Mouse (Mus musculus) bone marrow, adult 2 months (tissue): ENCODE results near the gene Tmbim1. TPM values are rescaled to one million over a fixed set of nuclear protein-coding genes. Genes with fewer than 3 reads are reported as not detected.
A peak's percentile ranks its signal among the peaks of the same experiment; 100 is the strongest.

Experiments used
- H3K27ac ChIP-seq: fragments of 200-500 bp; 2 replicates; pipeline ENCODE4 v1.5.1; 2012; ENCODE audit warnings: low read depth, mild to moderate bottlenecking, control low read depth, inconsistent platforms, low read length; ENCODE audit not compliant: control insufficient read depth, poor library complexity, insufficient read depth
- H3K4me1 ChIP-seq: fragments of 200-500 bp; 2 replicates; pipeline ENCODE4 v1.6.1; 2011; ENCODE audit warnings: low read length; ENCODE audit not compliant: control insufficient read depth, insufficient read depth
- H3K4me3 ChIP-seq: fragments of 200-500 bp; replicated peaks from 2 replicates; pipeline ENCODE3; 2011; ENCODE audit warnings: mild to moderate bottlenecking, low read depth, low read length, control low read depth; ENCODE audit not compliant: control insufficient read depth
- CTCF ChIP-seq: fragments of 200-500 bp; IDR thresholded peaks from 2 replicates; pipeline ENCODE4 v1.5.1; 2011; ENCODE audit warnings: low read length, control low read depth; ENCODE audit not compliant: control insufficient read depth, insufficient read depth
- POLR2A ChIP-seq: fragments of 200-500 bp; IDR thresholded peaks from 2 replicates; pipeline ENCODE4 v1.6.1; 2011; ENCODE audit warnings: low read depth, mild to moderate bottlenecking, control low read depth, low read length, borderline replicate concordance; ENCODE audit not compliant: control insufficient read depth
- WGBS: fragments of 180-500 bp; shearing (Covaris S2); methylation state at CpG from one replicate; pipeline ENCODE4 v1.1.7; 2018; 5-methylcytosine and 5-hydroxymethylcytosine counted together
- polyA plus RNA-seq: library from polyadenylated mRNA; stranded (reverse); fragments of >200 nt; gene quantifications from 2 replicates; pipeline ENCODE4 v1.2.4, GENCODE M21; 2011; ENCODE audit warnings: low replicate concordance; ENCODE audit not compliant: missing spikeins, insufficient read depth, insufficient read length

Gene Tmbim1
- polyA plus RNA-seq, 1 experiment, result 15.6 TPM

DNA sequence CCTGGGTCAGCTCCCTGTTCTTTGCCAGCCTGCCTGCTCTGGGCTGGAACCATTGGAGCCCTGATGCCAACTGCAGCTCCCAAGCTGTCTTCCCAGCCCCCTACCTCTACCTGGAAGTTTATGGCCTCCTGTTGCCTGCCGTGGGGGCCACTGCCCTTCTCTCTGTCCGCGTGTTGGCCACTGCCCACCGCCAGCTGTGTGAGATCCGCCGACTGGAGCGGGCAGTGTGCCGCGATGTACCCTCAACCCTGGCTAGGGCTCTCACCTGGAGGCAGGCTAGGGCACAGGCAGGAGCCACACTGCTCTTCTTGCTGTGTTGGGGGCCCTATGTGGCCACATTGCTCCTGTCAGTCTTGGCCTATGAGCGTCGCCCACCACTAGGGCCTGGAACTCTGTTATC, 26.4 kb downstream of the Tmbim1 start:
- 91% methylated on average over 11 of the region's 11 CpGs for WGBS
- no peak overlapping the region for H3K27ac ChIP-seq
- H3K4me1 ChIP-seq, result no peaks in the 10 kb centered on the region
- TF ChIP-seq POLR2A, result no peak
- TF ChIP-seq CTCF, result no peak
- H3K4me3 ChIP-seq, result no peak overlapping the region

GRCm38 (mm10) chr1:74278538-74278937, 26.9 kb downstream of the Tmbim1 start, which contains the start of gene Gpbar1:
Gene Gpbar1 (plus strand): TSS chr1:74278550.
- no peak within 1 kb of the TSS for H3K27ac ChIP-seq
- TF ChIP-seq POLR2A, result 0 out of 2 replicates have a peak, but pooled peaks have one; percentile 8
- TF ChIP-seq CTCF, result no peak
- H3K4me3 ChIP-seq, result no peak within 1 kb of the TSS
- no peaks in the 10 kb centered on the region for H3K4me1 ChIP-seq
- WGBS, result 87% methylated on average over 10 of the region's 10 CpGs

DNA sequence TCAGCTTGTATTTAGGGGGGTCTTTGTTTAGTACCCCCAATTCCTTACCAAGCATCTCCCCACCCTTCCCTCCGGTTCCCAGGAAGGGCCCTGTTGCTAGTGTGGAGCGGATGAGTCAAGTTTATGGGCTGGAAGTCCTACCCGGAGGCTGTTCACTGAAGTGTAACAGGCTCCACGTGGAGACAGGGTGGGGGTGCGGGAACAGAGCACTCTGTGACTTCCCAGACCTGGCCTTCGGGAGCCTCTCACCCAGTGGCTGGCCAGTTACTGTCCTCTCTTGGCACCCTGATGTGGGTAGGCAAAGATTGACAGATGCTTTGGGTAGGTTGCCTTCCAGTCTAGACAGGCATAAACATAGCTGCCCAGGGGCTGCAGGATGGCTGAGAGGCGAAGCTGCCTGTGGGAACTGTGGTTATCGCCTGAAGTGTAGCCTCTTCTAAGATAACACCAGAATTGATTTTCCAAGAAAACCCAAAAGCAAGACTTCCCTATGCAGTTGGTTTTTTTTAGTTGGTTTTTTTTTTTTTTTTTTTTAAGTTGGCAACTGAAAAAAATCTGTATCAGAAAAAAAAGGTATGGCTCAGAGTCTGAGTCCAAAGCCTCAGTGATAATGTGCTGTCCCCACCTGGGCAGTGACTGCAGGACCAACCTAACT, 27.4 kb downstream of the Tmbim1 start:
- TF ChIP-seq CTCF, result no peak
- no peak for TF ChIP-seq POLR2A
- WGBS, result 74% methylated on average over 8 of the region's 8 CpGs
- no peaks in the 10 kb centered on the region for H3K4me1 ChIP-seq

DNA sequence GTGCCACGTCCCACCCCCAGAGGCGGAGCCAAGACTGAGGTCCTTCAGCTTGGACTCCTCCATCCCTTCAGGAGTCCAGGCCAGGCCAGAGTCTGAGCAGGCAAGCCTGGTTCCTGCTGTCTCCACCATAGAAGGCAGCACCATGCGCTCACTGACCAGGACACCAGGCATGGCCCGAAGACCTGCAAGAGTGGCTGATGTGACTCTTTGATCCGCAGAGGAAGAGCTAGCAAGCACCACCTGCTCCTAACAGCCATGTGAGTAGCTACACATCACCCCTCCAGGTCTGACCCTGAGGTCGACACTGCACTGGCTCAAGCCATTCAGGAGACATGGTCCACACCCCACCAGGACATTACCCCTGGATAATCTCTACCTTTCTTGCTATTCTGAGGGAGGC, 28.4 kb downstream of the Tmbim1 start:
- no peaks in the 10 kb centered on the region for H3K4me1 ChIP-seq
- H3K27ac ChIP-seq, result no peak overlapping the region
- TF ChIP-seq CTCF (no peak), POLR2A (no peak)
- WGBS, result 73% methylated on average over 6 of the region's 6 CpGs
- H3K4me3 ChIP-seq, result no peak overlapping the region

More for the DNA sequence above, 27.4 kb downstream of the Tmbim1 start:
- H3K4me3 ChIP-seq, result no peak overlapping the region
- no peak overlapping the region for H3K27ac ChIP-seq

DNA sequence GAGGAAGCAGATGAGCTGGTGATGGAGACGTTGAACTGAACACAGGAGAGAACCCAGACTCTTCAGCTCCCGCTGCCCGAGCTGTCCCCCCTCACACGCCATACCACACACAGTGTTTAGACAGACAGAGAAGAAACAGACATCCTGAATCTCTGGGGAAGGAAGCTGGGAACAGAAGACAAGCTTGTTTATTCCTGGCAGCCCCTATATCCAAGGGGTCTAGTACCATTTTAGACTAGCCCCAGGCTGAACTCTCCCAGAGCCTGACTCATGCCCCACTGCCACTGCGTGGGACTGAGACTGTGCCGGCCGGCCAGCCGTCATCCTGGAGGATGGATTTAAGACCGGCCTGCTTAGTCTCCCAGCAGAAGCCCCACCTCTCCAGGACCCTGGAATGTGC, 30.4 kb downstream of the Tmbim1 start:
- Histone ChIP-seq H3K27ac (no peak overlapping the region), H3K4me1 (no peaks in the 10 kb centered on the region), H3K4me3 (no peak overlapping the region)
- TF ChIP-seq CTCF (no peak), POLR2A (no peak)
- whole genome bisulfite sequencing, result 17% methylated on average over 9 of the region's 9 CpGs

GRCm38 (mm10) chr1:74271659-74272058, 33.8 kb downstream of the Tmbim1 start:
- Histone ChIP-seq H3K4me1 (no peaks in the 10 kb centered on the region), H3K27ac (no peak overlapping the region)
- WGBS, result 77% methylated on average over 4 of the region's 4 CpGs

GRCm38 (mm10) chr1:74268750-74269149, 36.7 kb downstream of the Tmbim1 start:
- H3K4me1 ChIP-seq, result no peaks in the 10 kb centered on the region
- H3K27ac ChIP-seq, result no peak overlapping the region
- no peak for TF ChIP-seq POLR2A
- no peak for TF ChIP-seq CTCF
- 78% methylated on average over 8 of the region's 8 CpGs for WGBS
- no peak overlapping the region for H3K4me3 ChIP-seq

More at GRCm38 (mm10) chr1:74271659-74272058, 33.8 kb downstream of the Tmbim1 start:
- no peak for TF ChIP-seq POLR2A
- no peak for TF ChIP-seq CTCF
- H3K4me3 ChIP-seq, result no peak overlapping the region

DNA sequence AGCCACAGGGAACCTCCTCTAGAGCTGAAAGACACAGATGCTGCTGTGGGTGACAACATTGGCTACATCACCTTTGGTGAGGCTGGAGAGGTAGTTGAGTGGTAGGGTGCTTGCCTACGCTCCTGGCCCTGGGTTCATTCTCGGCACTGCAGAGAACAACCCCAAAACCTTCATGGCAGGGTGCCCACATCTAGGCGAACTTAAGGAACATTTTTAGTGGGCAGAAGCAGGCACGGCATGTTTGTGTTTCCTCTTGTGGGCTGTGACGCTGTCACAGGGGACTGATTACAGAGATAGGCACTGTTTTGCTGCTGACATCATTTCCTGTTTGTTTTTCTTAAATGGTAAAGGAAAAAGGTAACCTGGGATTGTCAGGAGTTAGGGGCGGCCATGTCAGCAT, 42.9 kb downstream of the Tmbim1 start:
- Histone ChIP-seq H3K4me3 (no peak overlapping the region), H3K4me1 (no peaks in the 10 kb centered on the region; the same call in 1 of the 2 replicates), H3K27ac (no peak overlapping the region)
- WGBS, result 60% methylated on average over 6 of the region's 6 CpGs
- TF ChIP-seq CTCF, result no peak
- no peak for TF ChIP-seq POLR2A
